Mouse (Mus musculus) megakaryocyte progenitor cell, adult 5-6 weeks (primary cell): Measurements from ENCODE around the gene Col1a2. TPM values are rescaled to one million over a fixed set of nuclear protein-coding genes. Genes with fewer than 3 reads are reported as not detected.

ENCODE experiments used
- ATAC-seq: replicated peaks from 2 replicates; pipeline ENCODE4 v1.8.0; 2016; ENCODE audit warnings: mild to moderate bottlenecking, moderate TSS enrichment, inconsistent platforms; ENCODE audit not compliant: poor library complexity
- total RNA-seq, 2 experiments: library from RNA; stranded (forward) in 1 of 2; stranded (reverse) in 1 of 2; fragments of 157-497, 149-512 nt in 1 of 2; fragments of 200-1000 nt in 1 of 2; gene quantifications; 2 replicates each; pipeline versions ENCODE4 v1.2.3 to v1.2.4; 2015 to 2017

Col1a2 gene
- total RNA-seq (2015) (0.15 TPM in 1 of 2 replicates, not detected in the other), total RNA-seq (2017) (not detected in 2 replicates)

GRCm38 (mm10) chr6:4504603-4505131 is at the start of gene Col1a2:
TSS of gene Col1a2 (plus strand) at chr6:4504814.
- ATAC-seq = no peak

- ATAC-seq = no peak
Observed at GRCm38 (mm10) chr6:4455518-4455917, 49.1 kb upstream of the Col1a2 start.

GRCm38 (mm10) chr6:4455961-4456617 is 48.5 kb upstream of the Col1a2 start:
- no peak for ATAC-seq

- peak; percentile 81 for ATAC-seq
Observed at GRCm38 (mm10) chr6:4456691-4457447, 47.7 kb upstream of the Col1a2 start.

GRCm38 (mm10) chr6:4457555-4457996 is 47.0 kb upstream of the Col1a2 start:
- no peak for ATAC-seq

- ATAC-seq = no peak
Observed at GRCm38 (mm10) chr6:4465320-4465719, 39.3 kb upstream of the Col1a2 start.

- ATAC-seq = no peak
Observed at GRCm38 (mm10) chr6:4483577-4483936, 21.1 kb upstream of the Col1a2 start.

GRCm38 (mm10) chr6:4483937-4484601 is 20.5 kb upstream of the Col1a2 start:
- ATAC-seq = peak; percentile 37

GRCm38 (mm10) chr6:4488349-4488748 is 16.3 kb upstream of the Col1a2 start:
- no peak for ATAC-seq

GRCm38 (mm10) chr6:4488966-4489365 is 15.6 kb upstream of the Col1a2 start:
- no peak for ATAC-seq

GRCm38 (mm10) chr6:4489366-4490245 is 15.0 kb upstream of the Col1a2 start:
- no peak for ATAC-seq

GRCm38 (mm10) chr6:4493666-4494065 is 10.9 kb upstream of the Col1a2 start:
- 0 out of 2 replicates have a peak, but pooled peaks have one; percentile 23 for ATAC-seq

GRCm38 (mm10) chr6:4496428-4496827 is 8.2 kb upstream of the Col1a2 start:
- ATAC-seq = no peak

- no peak for ATAC-seq
Observed at GRCm38 (mm10) chr6:4503106-4503505, 1.5 kb upstream of the Col1a2 start.

- ATAC-seq = peak; percentile 55
Observed at GRCm38 (mm10) chr6:4505158-4505997, 764 bp downstream of the Col1a2 start.

- peak; percentile 41; the same call in 1 of the 2 replicates for ATAC-seq
Observed at GRCm38 (mm10) chr6:4506106-4506505, 1.5 kb downstream of the Col1a2 start.

GRCm38 (mm10) chr6:4506791-4507190 is 2.2 kb downstream of the Col1a2 start:
- no peak for ATAC-seq

- no peak for ATAC-seq
Observed at GRCm38 (mm10) chr6:4507323-4507722, 2.7 kb downstream of the Col1a2 start.

GRCm38 (mm10) chr6:4508279-4508678 is 3.7 kb downstream of the Col1a2 start:
- ATAC-seq = no peak

- ATAC-seq = no peak
Observed at GRCm38 (mm10) chr6:4509395-4509794, 4.8 kb downstream of the Col1a2 start.
